Mouse (Mus musculus): Measurements from ENCODE around the gene Smok2a.
"Not testable (repeated sequence)": the region's sequence is repeated elsewhere in the genome, so short reads cannot be mapped to it uniquely, and the experiment has no call there.

- not testable (repeated sequence) for TF ChIP-seq CTCF, POLR2A (IDR thresholded peaks at IDR 0.05; ENCODE audit: insufficient read depth, low read depth, low read length)
Observed at GRCm38 (mm10) chr17:13254786-13255185, 33.8 kb downstream of the Smok2a start.
